Mouse (Mus musculus) adrenal gland, postnatal 14 days (tissue): ENCODE measurements around the gene Kcnc1. TPM values are rescaled to one million over a fixed set of nuclear protein-coding genes. Genes with fewer than 3 reads are reported as not detected.

Experiments
- DNase-seq: peaks from one replicate; pipeline ENCODE4 v3.0.0; 2021; ENCODE audit warnings: mixed read lengths
- total RNA-seq: library from RNA; stranded (reverse); gene quantifications from 2 replicates; pipeline ENCODE4 v1.2.3, GENCODE M21; 2021

The Kcnc1 gene
- total RNA-seq, 1 experiment from 2014 or later: 0.44 TPM

GRCm38 (mm10) chr7:46394933-46395332 lies 1.4 kb upstream of the Kcnc1 start:
- no peak for DNase-seq

DNA sequence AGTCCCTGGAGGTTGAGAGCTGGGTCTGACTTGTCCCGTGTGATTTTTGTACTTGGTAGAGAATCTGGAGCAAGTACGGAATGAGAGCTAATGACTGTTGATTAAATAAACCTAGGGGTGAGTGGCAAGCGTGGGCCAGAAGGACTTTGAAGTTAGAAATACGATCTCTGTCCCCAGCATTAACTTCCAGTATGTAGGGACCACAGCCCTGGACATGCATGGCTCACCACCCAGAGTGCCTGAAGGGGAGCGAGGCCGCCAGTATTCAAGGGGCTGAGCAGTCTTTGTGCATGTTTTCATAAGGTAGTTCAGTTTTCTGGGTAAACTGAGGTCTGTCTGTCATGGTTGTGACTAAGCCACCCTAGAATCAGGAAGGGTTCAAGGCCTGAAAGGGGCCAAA lies 726 bp upstream of the Kcnc1 start:
- no peak for DNase-seq

- peak; percentile 14 for DNase-seq
These were observed 833 bp downstream of the Kcnc1 start for GRCm38 (mm10) chr7:46396928-46397731.

GRCm38 (mm10) chr7:46397732-46398333 lies 1.5 kb downstream of the Kcnc1 start:
- no peak for DNase-seq

DNA sequence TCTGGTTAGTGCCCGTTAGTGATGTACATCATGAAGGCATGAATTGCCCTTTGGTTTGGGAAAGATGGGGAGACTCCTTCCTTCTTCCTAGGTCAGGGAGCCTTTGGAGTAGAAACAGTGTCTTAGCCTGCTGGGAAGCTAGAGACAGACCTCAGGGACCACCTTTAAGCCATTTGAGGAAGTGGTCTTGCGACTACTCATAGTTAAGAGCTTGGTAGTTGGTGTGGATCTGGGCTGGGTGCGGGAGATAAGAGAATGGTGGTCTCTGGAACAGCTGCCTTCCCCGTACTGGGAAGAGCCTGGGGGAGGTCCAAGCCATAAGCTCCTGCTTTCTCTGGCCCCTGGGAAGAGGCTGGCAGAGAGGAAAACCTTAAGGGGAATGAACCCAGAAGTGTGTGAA lies 2.3 kb downstream of the Kcnc1 start:
- DNase-seq: no peak

GRCm38 (mm10) chr7:46399676-46400075 lies 3.4 kb downstream of the Kcnc1 start:
- no peak for DNase-seq

DNA sequence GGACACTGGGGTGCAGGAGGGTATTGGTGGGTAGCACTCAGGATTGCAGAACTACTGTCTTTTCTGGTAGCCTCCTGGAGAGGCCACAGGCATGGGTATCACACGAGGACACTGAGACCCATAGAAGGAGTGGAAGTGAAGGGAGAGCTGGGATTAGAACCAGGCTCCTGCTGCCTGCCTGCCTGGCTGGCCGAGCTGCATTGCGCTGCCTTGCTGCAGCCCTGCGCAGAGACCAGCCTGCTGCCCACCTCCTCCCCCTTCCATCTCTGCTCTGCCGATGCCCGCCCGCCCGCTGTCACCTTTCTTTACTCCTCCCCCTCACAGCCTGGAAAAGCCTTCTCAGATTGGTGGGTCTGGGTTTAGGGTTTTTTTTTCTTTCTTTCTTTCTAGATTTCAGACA lies 4.0 kb downstream of the Kcnc1 start:
- DNase-seq: no peak

GRCm38 (mm10) chr7:46401371-46402180 lies 5.3 kb downstream of the Kcnc1 start:
- no peak for DNase-seq

- no peak for DNase-seq
These were observed 7.6 kb downstream of the Kcnc1 start for GRCm38 (mm10) chr7:46403616-46404485.

DNA sequence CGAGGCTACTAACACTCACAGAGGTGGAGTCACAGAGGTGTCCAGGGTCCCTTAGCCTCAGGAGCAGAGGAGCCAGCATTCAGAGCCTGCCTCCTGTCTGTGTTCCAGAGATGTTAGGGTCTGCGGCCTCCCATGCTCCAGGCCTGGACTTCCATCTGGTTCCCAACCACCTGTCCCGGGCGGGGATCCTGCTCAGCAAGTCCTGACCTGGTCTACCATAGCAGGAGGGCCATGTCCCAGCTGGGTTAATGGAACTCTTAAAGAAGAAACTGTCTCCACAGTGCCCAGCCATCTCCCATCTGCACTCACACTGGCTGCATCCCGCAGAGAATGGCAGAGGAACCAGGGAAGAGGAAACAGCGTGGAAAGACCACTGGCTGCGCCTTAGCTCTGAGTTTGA lies 8.5 kb downstream of the Kcnc1 start:
- DNase-seq: no peak

DNA sequence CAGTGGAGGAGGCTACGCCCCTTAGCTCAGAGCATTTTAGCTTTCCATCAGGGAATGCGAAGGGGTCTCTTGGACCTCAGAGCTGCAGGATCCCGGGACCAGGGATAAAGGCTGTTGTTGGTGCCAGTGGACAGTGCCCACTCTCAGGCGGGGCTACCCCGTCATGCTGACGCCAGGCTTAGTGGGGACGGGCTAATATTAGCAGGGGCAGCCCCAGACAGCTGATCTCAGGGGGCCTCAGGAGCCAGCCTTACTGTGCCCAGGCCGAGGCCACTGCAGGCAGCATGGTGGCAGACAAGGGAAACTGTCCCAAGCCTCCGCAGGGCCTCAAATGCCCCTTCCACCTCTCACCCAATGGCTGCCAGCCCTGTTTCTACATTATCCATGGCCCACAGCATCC lies 12.3 kb downstream of the Kcnc1 start:
- no peak for DNase-seq

DNA sequence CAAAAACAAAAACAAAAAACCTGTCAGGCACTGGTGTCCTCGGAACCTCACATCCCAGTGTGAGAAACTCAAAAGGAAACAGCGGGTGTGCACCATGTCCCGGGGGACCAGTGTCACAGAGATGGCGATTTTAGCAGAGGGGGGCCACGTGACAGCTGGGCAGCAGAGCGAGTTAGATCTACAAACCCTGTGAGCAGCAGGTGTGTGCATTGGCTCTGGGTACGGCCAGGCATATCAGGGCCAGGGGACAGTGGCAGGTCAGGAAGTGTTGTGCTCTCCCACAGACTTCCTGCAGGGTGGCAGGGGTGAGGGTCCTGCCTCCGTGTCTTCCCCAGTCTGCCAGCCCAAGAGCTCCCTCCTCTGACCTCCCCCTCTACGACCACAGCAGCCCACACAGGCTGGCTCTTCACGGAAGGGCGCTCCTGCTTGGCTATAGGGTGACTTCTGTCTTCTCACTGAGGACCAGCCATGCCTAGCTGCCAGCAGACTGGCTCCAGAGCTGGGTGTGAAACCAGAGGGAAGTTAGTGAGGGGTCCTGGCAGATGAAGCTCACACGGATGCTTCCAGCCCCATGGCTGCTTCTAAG lies 13.0 kb downstream of the Kcnc1 start:
- no peak for DNase-seq

DNA sequence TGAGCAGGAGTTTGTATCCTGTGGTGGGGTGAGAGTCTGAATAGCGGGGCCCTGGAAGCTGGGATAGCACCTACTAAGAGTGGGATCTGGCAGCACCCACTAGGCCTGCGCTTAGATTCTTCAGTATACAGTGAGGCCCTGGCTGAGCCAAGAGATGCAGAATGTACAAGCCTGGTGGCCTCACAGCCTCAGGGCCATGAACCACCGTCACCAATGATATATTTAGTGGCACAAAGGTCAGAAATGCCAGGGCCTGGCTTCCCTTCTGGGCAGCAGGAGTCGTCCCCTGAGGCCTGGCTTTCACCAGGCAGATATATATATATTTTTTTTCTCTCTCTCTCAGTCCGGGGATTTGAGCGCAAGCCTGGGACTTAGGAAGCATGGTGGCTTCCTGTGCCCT lies 14.4 kb downstream of the Kcnc1 start:
- DNase-seq: no peak

- DNase-seq: no peak
These were observed 16.5 kb downstream of the Kcnc1 start for GRCm38 (mm10) chr7:46412823-46413222.

DNA sequence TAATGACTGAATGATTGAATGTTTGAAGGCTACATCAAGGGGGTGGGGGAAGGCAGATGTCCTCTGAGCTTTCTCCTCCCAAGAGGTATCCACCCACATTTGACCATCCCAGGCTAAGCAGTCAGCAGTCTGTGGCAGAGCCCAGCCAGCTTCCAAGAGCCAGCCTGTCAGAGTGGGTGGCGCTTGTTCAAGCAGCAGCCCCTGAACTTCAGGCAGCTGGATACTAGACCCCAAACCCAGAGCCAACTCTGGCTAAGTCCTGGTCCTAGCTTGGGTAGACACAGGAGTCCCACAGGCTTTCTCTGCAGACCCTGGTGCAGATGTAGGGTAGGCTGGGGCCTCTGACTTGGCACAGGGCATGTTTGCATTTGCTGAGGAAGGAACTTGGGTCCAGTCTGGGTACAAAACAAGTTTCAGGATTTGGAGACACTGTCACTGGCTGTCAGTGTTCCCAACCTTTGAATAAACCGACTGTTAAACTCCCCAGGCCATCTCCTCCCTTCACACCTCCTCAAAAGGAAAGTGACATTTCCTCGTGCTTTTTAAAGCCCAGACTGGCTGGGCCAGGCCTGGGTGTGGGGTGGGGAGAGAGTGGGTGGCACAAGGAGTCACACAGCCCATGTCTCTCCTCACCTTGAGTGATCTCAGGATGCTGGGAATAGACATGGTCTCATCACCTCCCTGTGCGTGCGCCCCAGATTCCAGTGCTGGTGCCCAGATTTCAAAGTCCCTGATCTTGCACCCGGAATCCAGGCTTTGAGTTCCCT lies 17.8 kb downstream of the Kcnc1 start:
- no peak for DNase-seq

DNA sequence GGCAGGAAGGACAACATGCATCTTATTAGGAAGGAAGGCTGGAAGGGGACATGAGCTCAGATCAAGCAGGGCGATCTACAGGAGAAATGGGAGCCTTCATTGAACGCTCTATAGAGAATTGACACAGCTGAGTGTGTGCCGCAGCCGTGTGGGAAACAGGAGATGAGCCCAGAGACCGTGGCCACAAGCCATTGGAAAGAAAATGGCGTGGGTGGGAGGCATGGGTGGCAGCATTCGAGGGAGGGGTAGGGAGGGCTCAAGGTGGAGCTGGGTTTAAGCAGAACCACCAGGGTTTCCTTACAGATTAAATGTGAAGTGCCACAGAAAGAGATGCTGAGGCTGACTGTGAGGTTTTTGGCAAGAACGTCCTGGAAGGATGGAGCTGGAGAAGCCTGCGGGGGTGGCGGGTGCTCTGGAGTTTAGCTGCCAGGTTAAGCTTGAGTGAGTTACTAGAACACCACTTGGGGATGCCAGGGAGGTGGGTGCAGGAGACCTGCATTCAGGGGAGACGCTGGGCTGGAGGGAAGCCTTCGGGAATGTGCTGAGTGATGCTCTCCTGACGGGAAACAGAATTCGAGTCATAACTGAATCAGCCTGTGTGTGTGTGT lies 19.6 kb downstream of the Kcnc1 start:
- no peak for DNase-seq

GRCm38 (mm10) chr7:46417467-46417866 lies 21.2 kb downstream of the Kcnc1 start:
- no peak for DNase-seq

DNA sequence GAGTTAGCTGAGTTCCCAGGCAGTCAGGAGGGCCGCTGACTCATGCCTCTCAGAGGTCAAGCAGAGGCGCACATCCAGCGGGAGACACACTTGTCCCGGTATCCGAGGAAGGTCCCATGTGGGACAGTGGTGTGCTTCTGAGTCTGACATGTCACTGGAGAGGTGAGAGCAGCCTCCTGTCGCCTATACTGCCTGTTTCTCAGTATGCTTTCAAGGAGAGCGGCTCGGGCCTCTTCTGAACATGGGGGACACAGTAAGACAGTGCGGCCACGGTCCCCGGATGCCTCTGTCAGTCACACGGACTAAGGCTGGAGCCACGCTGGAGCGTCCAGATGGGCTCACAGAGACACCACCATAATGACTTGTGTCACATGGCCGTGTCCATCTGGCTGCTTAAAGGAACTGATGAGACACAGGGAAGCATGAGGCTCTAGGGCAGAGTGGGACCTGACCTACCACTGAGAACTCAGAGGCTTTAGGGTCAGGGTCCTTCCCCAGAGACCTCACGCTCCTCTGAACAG lies 21.9 kb downstream of the Kcnc1 start:
- DNase-seq: no peak

- DNase-seq: no peak
These were observed 25.2 kb downstream of the Kcnc1 start for GRCm38 (mm10) chr7:46421535-46421934.

DNA sequence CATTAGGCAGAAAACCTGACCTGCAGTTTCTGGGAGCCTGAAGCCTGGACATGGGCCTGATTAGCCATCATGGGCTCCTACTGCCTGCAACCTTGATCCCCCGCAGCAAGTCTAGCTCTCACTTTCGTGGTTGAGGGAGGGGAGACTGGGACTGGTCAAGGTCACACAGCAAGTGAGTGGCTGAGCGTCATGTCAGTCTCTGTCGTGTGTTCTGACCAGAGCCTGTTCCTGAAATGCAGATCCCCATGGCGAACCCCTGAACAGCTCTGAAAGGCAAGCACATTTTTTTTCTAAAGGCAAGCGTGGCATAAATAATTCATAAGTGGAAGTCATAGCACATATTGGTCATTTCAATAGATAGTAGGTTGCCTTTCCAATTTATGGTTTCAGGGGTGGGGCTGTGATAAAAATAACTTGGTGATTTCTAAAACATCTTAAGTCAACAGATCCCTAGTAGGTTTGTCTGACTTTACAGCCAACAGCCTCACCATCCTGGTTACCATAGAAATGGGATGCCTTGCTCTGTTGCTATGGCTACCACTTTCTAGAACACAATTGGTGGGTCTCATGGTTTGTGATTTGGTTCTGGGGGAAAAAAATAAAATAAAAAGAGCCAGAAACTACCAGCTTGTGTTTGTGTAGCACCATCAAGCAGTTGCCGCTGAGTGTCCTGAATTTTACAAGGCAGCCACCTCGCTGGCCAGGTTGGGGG lies 25.9 kb downstream of the Kcnc1 start:
- no peak for DNase-seq
